Mouse (Mus musculus) layer of hippocampus, postnatal 10 days (tissue): ENCODE results near the gene Gm40460. TPM values are rescaled to one million over a fixed set of nuclear protein-coding genes. Genes with fewer than 3 reads are reported as not detected.
"Not testable (repeated sequence)": the region's sequence is repeated elsewhere in the genome, so short reads cannot be mapped to it uniquely, and the experiment has no call there.

ENCODE experiments used
- DNase-seq, 2 experiments: peaks; one replicate each; pipeline ENCODE4 v3.0.0; 2021; ENCODE audit warnings: low spot score in 2 of 2
- long read RNA-seq: library from polyadenylated mRNA; stranded (forward); transcript quantifications from one replicate; pipeline ENCODE4 v2.0.0, GENCODE M21; 2023
- total RNA-seq, 2 experiments: library from RNA; stranded (reverse); gene quantifications; 2 replicates each; pipeline ENCODE4 v1.2.3; 2021

Gm40460 gene
- not detected for total RNA-seq
- long read RNA-seq: 0 reads

- DNase-seq: no peak
Measured at GRCm38 (mm10) chr7:142240978-142241377, at the start of gene Gm40460. TSS of gene Gm40460 (minus strand) at chr7:142241078.

- DNase-seq: not testable (repeated sequence)
Measured at GRCm38 (mm10) chr7:142285910-142286612, 45.2 kb upstream of the Gm40460 start.

- peak; percentile 37 to 45 for DNase-seq
Measured at GRCm38 (mm10) chr7:142285130-142285835, 44.4 kb upstream of the Gm40460 start.

GRCm38 (mm10) chr7:142284615-142285080 lies 43.8 kb upstream of the Gm40460 start:
- DNase-seq: peak; percentile 93 to 95

GRCm38 (mm10) chr7:142284023-142284591 lies 43.2 kb upstream of the Gm40460 start:
- DNase-seq: peak; percentile 33 to 51

GRCm38 (mm10) chr7:142282847-142283246 lies 42.0 kb upstream of the Gm40460 start:
- DNase-seq: not testable (repeated sequence)

- DNase-seq: not testable (repeated sequence)
Measured at GRCm38 (mm10) chr7:142279291-142279690, 38.4 kb upstream of the Gm40460 start.

- peak; percentile 76 to 79 for DNase-seq
Measured at GRCm38 (mm10) chr7:142278183-142278582, 37.3 kb upstream of the Gm40460 start.

GRCm38 (mm10) chr7:142274263-142274662 lies 33.4 kb upstream of the Gm40460 start, which contains the start of gene Gm4559:
TSS of gene Gm4559 (minus strand) at chr7:142274363.
- DNase-seq: not testable (repeated sequence)

GRCm38 (mm10) chr7:142258254-142258653 lies 17.4 kb upstream of the Gm40460 start, which contains the start of gene Gm2431:
TSS of gene Gm2431 (minus strand) at chr7:142258354.
- not testable (repeated sequence) for DNase-seq

- DNase-seq: peak; percentile 53 to 54
Measured at GRCm38 (mm10) chr7:142255517-142255916, 14.6 kb upstream of the Gm40460 start.

GRCm38 (mm10) chr7:142249824-142250223 lies 8.9 kb upstream of the Gm40460 start:
- peak; percentile 56 to 66 for DNase-seq

- no peak for DNase-seq
Measured at GRCm38 (mm10) chr7:142231540-142231939, 9.3 kb downstream of the Gm40460 start.

- DNase-seq: not testable (repeated sequence)
Measured at GRCm38 (mm10) chr7:142229871-142230270, 11.0 kb downstream of the Gm40460 start, which contains the start of gene Krtap5-5. TSS of gene Krtap5-5 (minus strand) at chr7:142229971.

- DNase-seq: no peak
Measured at GRCm38 (mm10) chr7:142224518-142224917, 16.4 kb downstream of the Gm40460 start.

- DNase-seq: not testable (repeated sequence)
Measured at GRCm38 (mm10) chr7:142212136-142212535, 28.7 kb downstream of the Gm40460 start.

- no peak for DNase-seq
Measured at GRCm38 (mm10) chr7:142211559-142211958, 29.3 kb downstream of the Gm40460 start, which contains the start of gene Gm7579. TSS of gene Gm7579 (plus strand) at chr7:142211859.

GRCm38 (mm10) chr7:142206891-142207290 lies 34.0 kb downstream of the Gm40460 start:
- DNase-seq: not testable (repeated sequence)

GRCm38 (mm10) chr7:142205488-142205887 lies 35.4 kb downstream of the Gm40460 start:
- DNase-seq: no peak

GRCm38 (mm10) chr7:142201064-142201463 lies 39.8 kb downstream of the Gm40460 start, which contains the start of gene Krtap5-3:
TSS of gene Krtap5-3 (plus strand) at chr7:142201364.
- no peak for DNase-seq

GRCm38 (mm10) chr7:142198748-142199147 lies 42.1 kb downstream of the Gm40460 start:
- no peak for DNase-seq
